Comparison of ENCODE assay signal across 24 mouse cellular contexts in genomic region chr6:121303466-121304220, GRCm38 (mm10). TPM values are rescaled to one million over a fixed set of nuclear protein-coding genes. Genes with fewer than 3 reads are reported as not detected.
DNase-seq lines count a peak whose midpoint lies in the region; ATAC-seq lines count a peak whose summit lies in the region.
"Had no signal": no experiment of that assay in that cellular context is flagged by ENCODE, and none has a peak within 500 bp of the region (broad histone marks: within the 10 kb centered on the region; RNA-seq: fewer than 3 reads in every experiment).

No protein-coding gene starts in this region.

- H3K36me3 ChIP-seq in kidney, embryonic 14.5 days (ENCODE audit: control insufficient read depth, insufficient read depth, low read length) = no peaks in the 10 kb centered on the region
- H3K36me3 ChIP-seq in kidney, embryonic 16.5 days (ENCODE audit: insufficient read depth, low read length) = no peaks in the 10 kb centered on the region
- no peaks in the 10 kb centered on the region for H3K36me3 ChIP-seq in liver, embryonic 15.5 days (replicated peaks)
- H3K36me3 ChIP-seq: embryonic facial prominence, embryonic 13.5 days; G1E; heart, embryonic 10.5 days; stomach, embryonic 15.5 days had no signal

- H3K4me1 ChIP-seq in kidney, embryonic 14.5 days (ENCODE audit: control insufficient read depth, insufficient read depth, low read length) = peaks cover 16% of the 10 kb centered on the region
- H3K4me1 ChIP-seq in kidney, embryonic 16.5 days (ENCODE audit: insufficient read depth, low read length) = peaks cover 26% of the 10 kb centered on the region
- H3K4me1 ChIP-seq in liver, embryonic 15.5 days (replicated peaks) = peaks cover 16% of the 10 kb centered on the region; the same call in 1 of the 2 replicates

- DNase-seq in adrenal gland, postnatal 10 days = peak; percentile 26
- DNase-seq in adrenal gland, postnatal 36 days = no peak
- peak; percentile 73 for DNase-seq in kidney, adult 11 months
- no peak for DNase-seq in left cerebral cortex, postnatal 14 days (ENCODE audit: low spot score in 2 of 2)
- DNase-seq in ovary, adult 18-20 months (ENCODE audit: low spot score) = no peak
- DNase-seq: cerebellum, adult 8-10 months; forebrain, postnatal 0 days; heart, postnatal 36 days; lung, embryonic 14.5 days; midbrain, embryonic 14.5 days; right cerebral cortex, adult 18-20 months; thymus, adult 2 months had no signal

- intact Hi-C loops in left cerebral cortex, postnatal 14 days (cut with DNase I) = no loop called here

- H3K9me3 ChIP-seq in kidney, embryonic 14.5 days (ENCODE audit: control insufficient read depth, low read length) = no peaks in the 10 kb centered on the region
- no peaks in the 10 kb centered on the region for H3K9me3 ChIP-seq in kidney, embryonic 16.5 days (ENCODE audit: low read length)
- no peaks in the 10 kb centered on the region for H3K9me3 ChIP-seq in liver, embryonic 15.5 days (replicated peaks)
- H3K9me3 ChIP-seq: embryonic facial prominence, embryonic 13.5 days; G1E; heart, embryonic 10.5 days; stomach, embryonic 15.5 days had no signal

- no peak overlapping the region for H3K4me3 ChIP-seq in kidney, embryonic 14.5 days (ENCODE audit: low read length)
- no peak overlapping the region for H3K4me3 ChIP-seq in kidney, embryonic 16.5 days (ENCODE audit: low read length)
- H3K4me3 ChIP-seq in liver, embryonic 15.5 days (replicated peaks) = no peak overlapping the region
- H3K4me3 ChIP-seq: embryonic facial prominence, embryonic 13.5 days; heart, embryonic 10.5 days; stomach, embryonic 15.5 days had no signal

- H3K4me2 ChIP-seq in kidney, embryonic 14.5 days (replicated peaks; ENCODE audit: low read depth, low read length) = no peak overlapping the region
- H3K4me2 ChIP-seq in kidney, embryonic 16.5 days (replicated peaks; ENCODE audit: low read depth, low read length) = no peak overlapping the region
- peak overlapping the region; percentile 5; the same call in 1 of the 2 replicates for H3K4me2 ChIP-seq in liver, embryonic 15.5 days
- H3K4me2 ChIP-seq: embryonic facial prominence, embryonic 13.5 days; lung, embryonic 14.5 days; stomach, embryonic 15.5 days had no signal

- 66% methylated on average over 10 of the region's 10 CpGs for WGBS in kidney, embryonic 14.5 days
- WGBS in kidney, embryonic 16.5 days = 61% methylated on average over 10 of the region's 10 CpGs
- WGBS in liver, embryonic 15.5 days (ENCODE audit: insufficient replicate concordance) = 50% methylated on average over 10 of the region's 10 CpGs

- no peak for ATAC-seq in kidney, embryonic 14.5 days (ENCODE audit: low FRiP score, low TSS enrichment)
- ATAC-seq in kidney, embryonic 16.5 days (ENCODE audit: low FRiP score, low TSS enrichment) = no peak
- ATAC-seq in liver, embryonic 15.5 days (ENCODE audit: insufficient read depth) = 0 out of 2 replicates have a peak, but pooled peaks have one; percentile 9
- ATAC-seq: CD4-positive, CD25-positive, alpha-beta regulatory T cell, adult 4 months; forebrain, postnatal 0 days; hindbrain, embryonic 16.5 days; intestine, postnatal 0 days had no signal

- H3K27me3 ChIP-seq in kidney, embryonic 14.5 days (ENCODE audit: control insufficient read depth, insufficient read depth, low read length) = no peaks in the 10 kb centered on the region
- H3K27me3 ChIP-seq in kidney, embryonic 16.5 days (ENCODE audit: insufficient read depth, low read length) = no peaks in the 10 kb centered on the region
- peaks cover 2% of the 10 kb centered on the region; the same call in 1 of the 2 replicates for H3K27me3 ChIP-seq in liver, embryonic 15.5 days
- H3K27me3 ChIP-seq: embryonic facial prominence, embryonic 13.5 days; stomach, embryonic 15.5 days had no signal

- H3K9ac ChIP-seq in kidney, embryonic 14.5 days (ENCODE audit: low read depth, low read length) = no peak overlapping the region
- H3K9ac ChIP-seq in kidney, embryonic 16.5 days (replicated peaks; ENCODE audit: low read length) = no peak overlapping the region
- no peak overlapping the region for H3K9ac ChIP-seq in liver, embryonic 15.5 days
- H3K9ac ChIP-seq: embryonic facial prominence, embryonic 13.5 days; forebrain, postnatal 0 days; lung, embryonic 14.5 days; stomach, embryonic 15.5 days had no signal

- no peak overlapping the region for H3K27ac ChIP-seq in kidney, embryonic 14.5 days (ENCODE audit: low read depth, low read length)
- H3K27ac ChIP-seq in kidney, embryonic 16.5 days (ENCODE audit: low read length) = peak overlapping the region; percentile 84
- peak overlapping the region; percentile 57 for H3K27ac ChIP-seq in liver, embryonic 15.5 days (replicated peaks)
- H3K27ac ChIP-seq: embryonic facial prominence, embryonic 13.5 days; heart, embryonic 10.5 days; macrophage; stomach, embryonic 15.5 days had no signal

RNA-seq across cellular contexts. Expression of gene Slc6a13, which starts 3.6 kb away (rescaled TPM):
- 10 to 100 TPM; 11.4 to 27.6 TPM for total RNA-seq in adrenal gland, postnatal 10 days (2021)
- 1 to 10 TPM in 1 of 2 experiments, under 1 TPM in 1; 0.59 to 1.8 TPM for total RNA-seq in adrenal gland, postnatal 36 days (2021)
- polyA plus RNA-seq in kidney, embryonic 14.5 days (2014; fragmentation: Nextera tagmentation; extraction: Ambion mirVana) = 9.8 and 13.4 TPM in 2 replicates
- polyA plus RNA-seq in kidney, embryonic 16.5 days (2015; fragmentation: Nextera tagmentation; extraction: Ambion mirVana) = 33.3 and 35.1 TPM in 2 replicates
- polyA plus RNA-seq in liver, embryonic 15.5 days (2015; fragmentation: Nextera tagmentation; extraction: Ambion mirVana) = 34.1 and 39.1 TPM in 2 replicates
- 10 to 100 TPM; 19.9 to 21.4 TPM for total RNA-seq in left cerebral cortex, postnatal 14 days (2021)
- polyA plus RNA-seq: macrophage had no signal

RNA-seq across cellular contexts. Expression of gene Slc6a12, which starts 39.2 kb away (rescaled TPM):
- total RNA-seq in adrenal gland, postnatal 10 days (2021) = 1 to 10 TPM; 4.0 to 7.0 TPM
- total RNA-seq in adrenal gland, postnatal 36 days (2021) = under 1 TPM; 0.63 to 0.66 TPM
- 0.21 and 0.35 TPM in 2 replicates for polyA plus RNA-seq in kidney, embryonic 14.5 days (2014; fragmentation: Nextera tagmentation; extraction: Ambion mirVana)
- 0.78 and 0.99 TPM in 2 replicates for polyA plus RNA-seq in kidney, embryonic 16.5 days (2015; fragmentation: Nextera tagmentation; extraction: Ambion mirVana)
- 2.5 and 2.9 TPM in 2 replicates for polyA plus RNA-seq in liver, embryonic 15.5 days (2015; fragmentation: Nextera tagmentation; extraction: Ambion mirVana)
- total RNA-seq in left cerebral cortex, postnatal 14 days (2021) = 1 to 10 TPM; 1.7 to 2.4 TPM
- total RNA-seq: G1E; heart, postnatal 36 days had no signal
- polyA plus RNA-seq: CD4-positive, CD25-positive, alpha-beta regulatory T cell, adult 4 months; embryonic facial prominence, embryonic 13.5 days; G1E; lung, embryonic 14.5 days; macrophage had no signal

RNA-seq across cellular contexts. Expression of gene Usp18, which starts 57.9 kb away (rescaled TPM):
- 1 to 10 TPM; 1.4 to 1.9 TPM for total RNA-seq in adrenal gland, postnatal 10 days (2021)
- 1 to 10 TPM; 3.5 to 4.2 TPM for total RNA-seq in adrenal gland, postnatal 36 days (2021)
- polyA plus RNA-seq in kidney, embryonic 14.5 days (2014; fragmentation: Nextera tagmentation; extraction: Ambion mirVana) = 1.6 and 1.8 TPM in 2 replicates
- polyA plus RNA-seq in kidney, embryonic 16.5 days (2015; fragmentation: Nextera tagmentation; extraction: Ambion mirVana) = 2.8 and 3.0 TPM in 2 replicates
- polyA plus RNA-seq in liver, embryonic 15.5 days (2015; fragmentation: Nextera tagmentation; extraction: Ambion mirVana) = 9.5 and 10.9 TPM in 2 replicates
- total RNA-seq in left cerebral cortex, postnatal 14 days (2021) = not detected
- total RNA-seq: layer of hippocampus, postnatal 10 days had no signal

Comparison
In these comparisons a context has a peak if more than half of its experiments do, and no peak if none do; other contexts are left out.
1. DNase-seq: peak in adrenal gland, postnatal 10 days (single experiment) and kidney, adult 11 months (single experiment); none in adrenal gland, postnatal 36 days (0 of 2), left cerebral cortex, postnatal 14 days (0 of 2) and ovary, adult 18-20 months (single experiment).
2. RNA of gene Slc6a13, which starts 3.6 kb away (total RNA-seq): 11.4 to 27.6 TPM in adrenal gland, postnatal 10 days and 19.9 to 21.4 TPM in left cerebral cortex, postnatal 14 days; 0.59 to 1.8 TPM in adrenal gland, postnatal 36 days; every median in the first group is over 4 times any median in the second.